8 mouse cellular contexts compared by ENCODE assay signal in genomic region chr8:57651357-57651688, GRCm38 (mm10). TPM values are rescaled to one million over a fixed set of nuclear protein-coding genes. Genes with fewer than 3 reads are reported as not detected.
A peak's percentile ranks its signal among the peaks of the same experiment; 100 is the strongest.
DNase-seq lines count a peak whose midpoint lies in the region; ATAC-seq and TF ChIP-seq lines count a peak whose summit lies in the region.

No protein-coding gene starts in this region.

- no peak for DNase-seq in layer of hippocampus, adult 2 months (ENCODE audit: low spot score in 2 of 2)
- DNase-seq in layer of hippocampus, adult 8-10 months (ENCODE audit: low spot score in 2 of 2): no peak
- no peak for DNase-seq in embryonic facial prominence, embryonic 10.5 days (ENCODE audit: low spot score)
- DNase-seq in layer of hippocampus, adult 9-11 months: no peak
- DNase-seq in frontal cortex, adult 2 months (ENCODE audit: extremely low spot score in 1 of 2, low spot score in 1 of 2): no peak
- DNase-seq in right cerebral cortex, postnatal 14 days: no peak

- H3K27me3 ChIP-seq in embryonic facial prominence, embryonic 10.5 days (replicated peaks; ENCODE audit: low read depth, poor library complexity, severe bottlenecking): no peaks in the 10 kb centered on the region
- H3K27me3 ChIP-seq in hindbrain, embryonic 15.5 days: no peaks in the 10 kb centered on the region
- no peaks in the 10 kb centered on the region for H3K27me3 ChIP-seq in midbrain, embryonic 16.5 days (ENCODE audit: control insufficient read depth, insufficient read depth, low read depth, low read length)

- peak overlapping the region; percentile 94 for H3K27ac ChIP-seq in layer of hippocampus, adult 2 months
- H3K27ac ChIP-seq in embryonic facial prominence, embryonic 10.5 days (replicated peaks): peak overlapping the region; percentile 98
- H3K27ac ChIP-seq in hindbrain, embryonic 15.5 days (replicated peaks): peak overlapping the region; percentile 92
- peak overlapping the region; percentile 90 for H3K27ac ChIP-seq in midbrain, embryonic 16.5 days (ENCODE audit: low read length)

- no peak; the same call in 1 of the 2 replicates for ATAC-seq in hindbrain, embryonic 15.5 days (ENCODE audit: low FRiP score, low read depth)
- peak; percentile 3 for ATAC-seq in midbrain, embryonic 16.5 days

- no peaks in the 10 kb centered on the region for H3K36me3 ChIP-seq in embryonic facial prominence, embryonic 10.5 days (replicated peaks)
- H3K36me3 ChIP-seq in hindbrain, embryonic 15.5 days: no peaks in the 10 kb centered on the region
- H3K36me3 ChIP-seq in midbrain, embryonic 16.5 days (ENCODE audit: control insufficient read depth, insufficient read depth, low read length): no peaks in the 10 kb centered on the region

- H3K4me3 ChIP-seq in layer of hippocampus, adult 2 months: peak overlapping the region; percentile 93
- H3K4me3 ChIP-seq in embryonic facial prominence, embryonic 10.5 days: peak overlapping the region; percentile 92
- peak overlapping the region; percentile 91 for H3K4me3 ChIP-seq in hindbrain, embryonic 15.5 days
- H3K4me3 ChIP-seq in midbrain, embryonic 16.5 days (ENCODE audit: low read depth, low read length): peak overlapping the region; percentile 90

- TF ChIP-seq CTCF in layer of hippocampus, adult 2 months (conservative IDR thresholded peaks at IDR 0.05): no peak

- peak overlapping the region; percentile 99 for H3K9ac ChIP-seq in hindbrain, embryonic 15.5 days
- H3K9ac ChIP-seq in midbrain, embryonic 16.5 days (ENCODE audit: low read depth, low read length): peak overlapping the region; percentile 91

- H3K9me3 ChIP-seq in embryonic facial prominence, embryonic 10.5 days: no peaks in the 10 kb centered on the region
- H3K9me3 ChIP-seq in hindbrain, embryonic 15.5 days: no peaks in the 10 kb centered on the region
- no peaks in the 10 kb centered on the region for H3K9me3 ChIP-seq in midbrain, embryonic 16.5 days (replicated peaks; ENCODE audit: control insufficient read depth, low read length, poor library complexity, severe bottlenecking)

- peak overlapping the region; percentile 71 for H3K4me2 ChIP-seq in hindbrain, embryonic 15.5 days
- H3K4me2 ChIP-seq in midbrain, embryonic 16.5 days (ENCODE audit: low read length): peak overlapping the region; percentile 97

- H3K4me1 ChIP-seq in embryonic facial prominence, embryonic 10.5 days: peaks cover 35% of the 10 kb centered on the region
- peaks cover 16% of the 10 kb centered on the region for H3K4me1 ChIP-seq in hindbrain, embryonic 15.5 days (replicated peaks)
- H3K4me1 ChIP-seq in midbrain, embryonic 16.5 days (ENCODE audit: control insufficient read depth, insufficient read depth, low read length): peaks cover 10% of the 10 kb centered on the region

- under 1% methylated on average over 8 of the region's 8 CpGs for WGBS in embryonic facial prominence, embryonic 10.5 days
- WGBS in hindbrain, embryonic 15.5 days: under 1% methylated on average over 8 of the region's 8 CpGs
- WGBS in midbrain, embryonic 16.5 days: under 1% methylated on average over 8 of the region's 8 CpGs

RNA-seq across cellular contexts. Expression of gene Galnt7, which starts 1.5 kb away (rescaled TPM):
- 10 to 100 TPM in 1 of 2 experiments, 1 to 10 TPM in 1; 9.7 to 11.4 TPM for total RNA-seq in layer of hippocampus, adult 2 months (2021)
- total RNA-seq in layer of hippocampus, adult 8-10 months (2022): 10 to 100 TPM; 11.1 to 12.9 (median 12.0) TPM
- 23.2 and 24.1 TPM in 2 replicates for polyA plus RNA-seq in embryonic facial prominence, embryonic 10.5 days (2016; fragmentation: Nextera tagmentation; extraction: Ambion mirVana)
- polyA plus RNA-seq in hindbrain, embryonic 15.5 days (2015; fragmentation: Nextera tagmentation; extraction: Ambion mirVana): 11.4 and 12.5 TPM in 2 replicates
- 8.2 and 10.1 TPM in 2 replicates for polyA plus RNA-seq in midbrain, embryonic 16.5 days (2015; fragmentation: Nextera tagmentation; extraction: Ambion mirVana)
- 6.8 and 8.9 TPM in 2 replicates for polyA plus RNA-seq in frontal cortex, adult 2 months (2012; rRNA removed)
